Mouse (Mus musculus): Measurements from ENCODE around the gene Gm26992.

DNA sequence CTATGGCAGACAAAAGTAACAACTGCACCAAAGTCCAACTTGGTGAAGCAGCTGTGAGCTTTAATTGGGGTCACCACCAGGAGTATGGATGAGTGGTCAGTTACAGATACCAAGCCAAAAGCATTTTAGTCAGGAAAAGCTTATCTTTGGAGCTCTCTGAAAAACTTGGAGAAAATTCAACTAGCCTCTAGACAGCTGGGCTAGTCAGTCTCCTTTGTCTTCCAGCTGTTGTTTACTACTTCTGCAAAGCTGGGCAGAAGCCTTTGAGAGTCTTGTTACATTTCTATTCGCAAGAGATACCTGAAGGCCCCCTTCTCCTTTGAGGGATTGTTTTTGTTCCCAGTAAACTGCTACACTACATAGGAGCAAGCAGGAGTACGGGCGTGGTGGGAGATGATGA is 97.7 kb downstream of the Gm26992 start:
- no peak for TF ChIP-seq CTCF (conservative IDR thresholded peaks at IDR 0.05; ENCODE audit: insufficient read depth, insufficient read length, low read depth, low read length)
- TF ChIP-seq POLR2A (IDR thresholded peaks at IDR 0.05; ENCODE audit: low read depth, low read length), result no peak
